Mouse (Mus musculus): ENCODE measurements around the gene Snx18.
A peak's percentile ranks its signal among the peaks of the same experiment; 100 is the strongest.

The Snx18 gene

GRCm38 (mm10) chr13:113617891-113618823, at the start of gene Snx18:
Snx18 (minus strand) TSS chr13:113618564.
- DNase-seq (ENCODE audit: low read depth) = peak; percentile 95

- DNase-seq (ENCODE audit: low read depth) = no peak
Observed at GRCm38 (mm10) chr13:113663883-113664282, 45.5 kb upstream of the Snx18 start.

GRCm38 (mm10) chr13:113663151-113663779, 44.9 kb upstream of the Snx18 start, which contains the start of gene Hspb3:
Hspb3 (minus strand) TSS chr13:113663676.
- no peak for DNase-seq (ENCODE audit: low read depth)

GRCm38 (mm10) chr13:113661826-113662271, 43.5 kb upstream of the Snx18 start:
- peak; percentile 7 for DNase-seq (ENCODE audit: low read depth)

- no peak for DNase-seq (ENCODE audit: low read depth)
Observed at GRCm38 (mm10) chr13:113660576-113661310, 42.4 kb upstream of the Snx18 start.

GRCm38 (mm10) chr13:113657204-113657603, 38.8 kb upstream of the Snx18 start:
- DNase-seq (ENCODE audit: low read depth) = no peak

GRCm38 (mm10) chr13:113656639-113657038, 38.3 kb upstream of the Snx18 start:
- no peak for DNase-seq (ENCODE audit: low read depth)

GRCm38 (mm10) chr13:113655511-113655910, 37.1 kb upstream of the Snx18 start:
- no peak for DNase-seq (ENCODE audit: low read depth)

- DNase-seq (ENCODE audit: low read depth) = peak; percentile 30
Observed at GRCm38 (mm10) chr13:113640944-113641597, 22.7 kb upstream of the Snx18 start.

- DNase-seq (ENCODE audit: low read depth) = peak; percentile 40
Observed at GRCm38 (mm10) chr13:113638914-113639313, 20.6 kb upstream of the Snx18 start.

GRCm38 (mm10) chr13:113635799-113636222, 17.4 kb upstream of the Snx18 start:
- DNase-seq (ENCODE audit: low read depth) = no peak

GRCm38 (mm10) chr13:113634732-113635481, 16.5 kb upstream of the Snx18 start:
- no peak for DNase-seq (ENCODE audit: low read depth)

GRCm38 (mm10) chr13:113632506-113632905, 14.1 kb upstream of the Snx18 start:
- no peak for DNase-seq (ENCODE audit: low read depth)

GRCm38 (mm10) chr13:113627601-113628000, 9.2 kb upstream of the Snx18 start:
- DNase-seq (ENCODE audit: low read depth) = no peak

- DNase-seq (ENCODE audit: low read depth) = no peak
Observed at GRCm38 (mm10) chr13:113622865-113623255, 4.5 kb upstream of the Snx18 start.

- no peak for DNase-seq (ENCODE audit: low read depth)
Observed at GRCm38 (mm10) chr13:113622122-113622864, 3.9 kb upstream of the Snx18 start.

- no peak for DNase-seq (ENCODE audit: low read depth)
Observed at GRCm38 (mm10) chr13:113619003-113619402, 639 bp upstream of the Snx18 start.

- DNase-seq (ENCODE audit: low read depth) = peak; percentile 43
Observed at GRCm38 (mm10) chr13:113617338-113617890, 950 bp downstream of the Snx18 start.

- DNase-seq (ENCODE audit: low read depth) = peak; percentile 14
Observed at GRCm38 (mm10) chr13:113616751-113617337, 1.5 kb downstream of the Snx18 start.
